Mouse (Mus musculus): Measurements from ENCODE around the gene Tmbim6. TPM values are rescaled to one million over a fixed set of nuclear protein-coding genes. Genes with fewer than 3 reads are reported as not detected.

Gene Tmbim6
- 100 to 1,000 TPM; 413 to 426 TPM for total RNA-seq (2023)

GRCm38 (mm10) chr15:99392486-99393385 is at the start of gene Tmbim6:
Tmbim6 (plus strand) TSS chr15:99392882.

GRCm38 (mm10) chr15:99370259-99370691 is 22.4 kb upstream of the Tmbim6 start, which contains the start of gene Fmnl3:
Fmnl3 (minus strand) TSS chr15:99370482.

GRCm38 (mm10) chr15:99457606-99458401 is 65.1 kb downstream of the Tmbim6 start, which contains the start of gene Nckap5l:
Nckap5l (minus strand) TSS chr15:99457748.

Other genes with a start within 250 kb of the Tmbim6 start
- 1 to 10 TPM; 3.9 to 8.3 TPM for gene Kcnh3, start 168.0 kb upstream of the Tmbim6 start, total RNA-seq (2023)
- 100 to 1,000 TPM; 102 to 126 TPM for gene Mcrs1, start 140.9 kb upstream of the Tmbim6 start, total RNA-seq (2023)
- 10 to 100 TPM; 18.6 to 20.2 TPM for gene Prpf40b, start 97.8 kb upstream of the Tmbim6 start, total RNA-seq (2023)
- not detected for gene Fam186b, start 97.0 kb upstream of the Tmbim6 start, total RNA-seq (2023)
- 10 to 100 TPM; 40.2 to 41.7 TPM for gene Fmnl3, start 22.4 kb upstream of the Tmbim6 start, total RNA-seq (2023)
- gene Nckap5l, start 64.9 kb downstream of the Tmbim6 start, total RNA-seq (2023) = 10 to 100 TPM; 44.1 to 45.4 TPM
- 10 to 100 TPM in 1 of 2 experiments, 1 to 10 TPM in 1; 9.6 to 10.7 TPM for gene Bcdin3d, start 81.8 kb downstream of the Tmbim6 start, total RNA-seq (2023)
- gene Faim2, start 135.3 kb downstream of the Tmbim6 start, total RNA-seq (2023) = not detected
- not detected for gene Aqp2, start 186.2 kb downstream of the Tmbim6 start, total RNA-seq (2023)
- gene Aqp5, start 197.9 kb downstream of the Tmbim6 start, total RNA-seq (2023) = not detected
- gene Aqp6, start 208.5 kb downstream of the Tmbim6 start, total RNA-seq (2023) = not detected